Mouse (Mus musculus) G1E (cell line): ENCODE results near the gene Acta2. TPM values are rescaled to one million over a fixed set of nuclear protein-coding genes. Genes with fewer than 3 reads are reported as not detected.

Source experiments
- ATAC-seq: 2 replicates; pipeline ENCODE4 v1.8.0; 2016; ENCODE audit warnings: mild to moderate bottlenecking; ENCODE audit not compliant: insufficient number of reproducible peaks, poor library complexity, low FRiP score, severe bottlenecking; ENCODE audit errors: extremely low read depth
- DNase-seq: peaks from one replicate; pipeline ENCODE4 v3.0.0; 2012; ENCODE audit warnings: low spot score
- H3K27me3 ChIP-seq: 2 replicates; pipeline ENCODE4 v1.6.1; 2012; ENCODE audit warnings: mild to moderate bottlenecking, low read length, inconsistent platforms; ENCODE audit not compliant: insufficient read depth
- H3K36me3 ChIP-seq: replicated peaks from 2 replicates; pipeline ENCODE3; 2012; ENCODE audit warnings: mild to moderate bottlenecking, inconsistent platforms
- H3K4me1 ChIP-seq: 2 replicates; pipeline ENCODE4 v1.6.1; 2012; ENCODE audit warnings: low read depth, low read length, inconsistent platforms, mixed read lengths; ENCODE audit not compliant: insufficient read depth
- H3K4me3 ChIP-seq: 2 replicates; pipeline ENCODE4 v1.5.1; 2012; ENCODE audit warnings: low read depth, mild to moderate bottlenecking, inconsistent platforms, low read length, moderate library complexity, mixed read lengths
- H3K9me3 ChIP-seq: replicated peaks from 2 replicates; pipeline ENCODE4 v1.6.1; 2012; ENCODE audit warnings: inconsistent platforms
- CTCF ChIP-seq: IDR thresholded peaks from 2 replicates; pipeline ENCODE4 v1.5.1; 2012; ENCODE audit warnings: low read depth, low read length, inconsistent platforms, mixed read lengths
- GATA1 ChIP-seq: IDR thresholded peaks from 2 replicates; pipeline ENCODE4 v1.6.1; 2012; ENCODE audit warnings: borderline replicate concordance, low read length, inconsistent platforms, mixed read lengths
- GATA2 ChIP-seq: IDR thresholded peaks from 2 replicates; pipeline ENCODE4 v1.6.1; 2012; ENCODE audit warnings: low read depth, low read length, inconsistent platforms, borderline replicate concordance
- POLR2AphosphoS5 ChIP-seq: IDR thresholded peaks from 2 replicates; pipeline ENCODE4 v1.6.1; 2012; ENCODE audit warnings: low read depth, low read length, inconsistent platforms; ENCODE audit not compliant: insufficient replicate concordance
- TAL1 ChIP-seq: conservative IDR thresholded peaks from 2 replicates; pipeline ENCODE4 v1.6.1; 2012; ENCODE audit warnings: low read depth, low read length, inconsistent platforms, mixed read lengths
- polyA plus RNA-seq: library from polyadenylated mRNA; stranded (reverse); fragments of >175 nt; gene quantifications from 2 replicates; pipeline ENCODE4 v1.2.3, GENCODE M21; 2012
- total RNA-seq, 2 experiments: library from RNA; stranded (forward) in 1 of 2; stranded (reverse) in 1 of 2; fragments of 200-1000 nt in 1 of 2; fragments of >200 nt in 1 of 2; fragmentation: Nextera tagmentation in 1 of 2; gene quantifications; 2 replicates each; pipeline ENCODE4 v1.2.3; 2014 to 2017

The Acta2 gene
- total and polyA plus RNA-seq, 3 experiments: not detected

DNA sequence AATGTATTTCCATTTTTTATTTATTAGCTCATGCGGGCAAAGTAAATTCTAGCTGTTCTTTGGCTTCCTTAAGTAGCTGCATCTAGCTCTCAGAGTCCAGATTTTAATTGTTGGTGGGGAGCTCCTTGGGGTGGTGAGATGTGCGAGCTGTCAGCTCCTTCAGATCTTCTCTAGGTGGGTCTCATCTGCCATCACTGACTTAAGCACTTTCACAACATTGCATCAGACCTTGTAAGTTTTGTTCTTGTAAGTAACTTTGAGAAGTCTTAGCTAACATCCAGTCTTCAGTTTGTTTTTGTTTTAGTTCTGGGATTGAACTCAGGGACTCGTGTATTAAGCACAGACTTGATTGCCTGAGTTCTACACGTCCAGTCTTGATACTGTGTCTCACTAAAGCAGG lies 56.5 kb downstream of the Acta2 start:
- H3K4me1 ChIP-seq: no peaks in the 10 kb centered on the region
- DNase-seq (no peak), ATAC-seq (no peak)
- no peaks in the 10 kb centered on the region for H3K27me3 ChIP-seq
- H3K36me3 ChIP-seq: no peaks in the 10 kb centered on the region
- TF ChIP-seq POLR2AphosphoS5 (no peak), TAL1 (no peak), GATA2 (no peak), CTCF (no peak), GATA1 (no peak)
- H3K9me3 ChIP-seq: no peaks in the 10 kb centered on the region
- H3K4me3 ChIP-seq: no peak overlapping the region

DNA sequence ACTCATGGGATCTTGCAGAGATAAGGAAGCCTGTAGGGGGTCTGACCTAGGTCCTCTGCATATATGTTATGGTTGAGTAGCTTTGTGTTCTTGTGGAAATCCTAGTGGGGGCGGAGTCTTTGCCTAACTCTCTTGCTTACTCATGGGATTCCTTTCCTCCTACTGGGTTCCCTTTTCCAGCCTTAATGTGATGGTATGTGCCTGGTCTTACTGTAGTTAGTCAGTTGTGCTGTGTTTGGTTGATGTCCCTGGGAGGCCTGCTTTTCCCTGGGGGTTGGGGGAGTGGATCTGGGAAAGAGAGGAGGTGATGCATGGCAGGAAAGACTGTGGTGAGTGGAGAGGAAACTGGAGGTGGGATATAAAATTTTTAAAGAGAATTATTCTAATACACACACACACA lies 57.3 kb downstream of the Acta2 start:
- no peaks in the 10 kb centered on the region for H3K27me3 ChIP-seq
- no peaks in the 10 kb centered on the region for H3K4me1 ChIP-seq
- no peak overlapping the region for H3K4me3 ChIP-seq
- TF ChIP-seq GATA2 (no peak), GATA1 (no peak), POLR2AphosphoS5 (no peak), CTCF (no peak), TAL1 (no peak)
- DNase-seq (no peak), ATAC-seq (no peak)
- no peaks in the 10 kb centered on the region for H3K9me3 ChIP-seq
- no peaks in the 10 kb centered on the region for H3K36me3 ChIP-seq

DNA sequence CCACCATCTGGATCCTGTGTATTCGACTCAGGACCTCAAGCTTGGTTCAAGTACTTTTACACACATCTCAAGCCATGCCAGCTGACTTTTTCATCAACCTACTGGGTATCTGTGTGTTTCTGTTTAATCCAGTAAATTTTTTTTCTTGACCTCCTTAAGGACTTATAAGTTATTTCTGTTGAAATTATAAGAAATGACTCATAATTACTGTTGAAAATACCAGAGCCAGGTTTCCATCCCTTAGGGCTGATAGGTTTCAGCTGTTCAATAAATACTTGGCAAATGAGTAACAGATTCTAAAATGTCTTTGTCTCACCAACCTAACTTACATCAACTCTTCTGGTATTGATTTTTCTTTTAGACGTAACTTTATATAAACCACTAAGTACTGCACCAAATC lies 60.4 kb downstream of the Acta2 start:
- Histone ChIP-seq H3K36me3 (no peaks in the 10 kb centered on the region), H3K4me1 (no peaks in the 10 kb centered on the region), H3K9me3 (peaks cover 4% of the 10 kb centered on the region), H3K27me3 (no peaks in the 10 kb centered on the region), H3K4me3 (no peak overlapping the region)
- TF ChIP-seq CTCF: no peak
- no peak for TF ChIP-seq POLR2AphosphoS5
- TF ChIP-seq GATA2: no peak
- TF ChIP-seq GATA1: no peak
- TF ChIP-seq TAL1: no peak
- DNase-seq (no peak), ATAC-seq (no peak)

DNA sequence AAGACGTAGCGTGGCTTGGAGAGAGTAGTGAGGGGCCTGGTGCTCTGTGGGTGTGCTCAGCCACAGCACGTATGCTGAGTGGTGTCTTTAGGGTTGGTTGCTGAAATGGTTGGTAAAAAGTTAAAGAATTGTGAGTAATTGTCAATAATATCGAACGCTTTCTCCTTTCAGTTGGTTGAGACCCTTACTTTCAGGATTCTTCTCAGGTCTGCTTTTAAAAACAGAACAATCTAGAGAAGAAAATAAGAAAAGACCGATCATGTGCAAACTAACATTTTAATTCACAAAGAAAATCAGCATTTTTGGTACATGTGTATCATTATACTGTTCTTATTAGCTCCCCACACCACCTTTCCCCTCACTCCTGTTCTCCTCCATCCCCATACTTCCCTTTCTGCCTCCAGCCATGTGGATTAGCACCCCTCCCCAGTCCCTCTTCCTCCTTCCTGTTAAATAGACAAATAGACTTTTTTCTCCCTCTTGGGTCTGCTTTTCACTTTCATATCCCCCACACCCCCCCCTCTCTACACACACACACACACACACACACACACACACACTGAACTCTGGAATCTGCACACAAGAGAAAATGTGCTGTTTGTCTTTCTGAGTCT lies 61.2 kb downstream of the Acta2 start:
- TF ChIP-seq TAL1: no peak
- no peak for TF ChIP-seq GATA2
- no peak for TF ChIP-seq GATA1
- TF ChIP-seq POLR2AphosphoS5: no peak
- TF ChIP-seq CTCF: no peak
- no peaks in the 10 kb centered on the region for H3K27me3 ChIP-seq
- no peak for ATAC-seq
- no peak overlapping the region for H3K4me3 ChIP-seq
- H3K36me3 ChIP-seq: no peaks in the 10 kb centered on the region
- no peak for DNase-seq
- H3K4me1 ChIP-seq: no peaks in the 10 kb centered on the region
- peaks cover 4% of the 10 kb centered on the region for H3K9me3 ChIP-seq

DNA sequence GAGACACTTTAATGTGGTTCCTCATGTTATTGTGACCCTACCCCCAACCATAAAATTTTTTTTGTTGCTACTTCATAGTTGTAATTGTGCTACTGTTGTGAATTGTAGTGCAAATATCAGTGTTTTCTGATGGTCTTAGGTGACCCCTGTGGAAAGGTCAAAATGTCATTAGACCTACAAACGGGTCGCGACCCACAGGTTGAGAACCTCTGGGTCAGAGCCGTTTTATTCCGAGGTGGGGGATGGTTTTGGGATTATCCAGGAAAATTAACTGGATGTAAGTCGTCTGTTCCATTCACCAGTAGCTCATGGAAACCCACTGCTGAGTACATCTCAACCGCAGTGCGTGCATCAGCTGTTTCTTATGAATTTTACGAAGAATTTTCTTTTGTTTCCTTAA lies 61.7 kb downstream of the Acta2 start:
- no peaks in the 10 kb centered on the region for H3K4me1 ChIP-seq
- ATAC-seq (no peak), DNase-seq (no peak)
- no peak for TF ChIP-seq GATA2
- peaks cover 4% of the 10 kb centered on the region for H3K9me3 ChIP-seq
- no peaks in the 10 kb centered on the region for H3K27me3 ChIP-seq
- no peak overlapping the region for H3K4me3 ChIP-seq
- H3K36me3 ChIP-seq: no peaks in the 10 kb centered on the region

DNA sequence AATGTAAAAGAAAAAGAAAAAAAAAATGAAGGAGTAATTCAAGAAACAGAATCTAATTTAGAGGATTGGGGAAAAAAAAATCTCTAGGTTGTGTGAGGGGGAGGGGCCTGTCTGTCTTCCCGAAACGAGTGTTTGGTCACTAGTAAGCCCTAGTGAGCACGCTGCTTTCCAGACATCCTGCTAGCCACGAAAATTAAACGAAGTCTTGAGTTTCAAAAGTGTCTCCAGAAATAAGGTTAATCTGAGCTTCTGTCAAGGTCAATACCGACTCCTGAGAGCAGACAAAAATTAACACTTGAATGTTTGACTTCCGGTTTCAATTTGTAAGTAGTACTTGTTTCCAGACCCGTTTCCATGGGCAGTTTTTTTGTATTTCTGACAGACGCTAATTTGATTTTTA lies 62.2 kb downstream of the Acta2 start:
- H3K9me3 ChIP-seq: peaks cover 4% of the 10 kb centered on the region
- no peaks in the 10 kb centered on the region for H3K27me3 ChIP-seq
- no peak overlapping the region for H3K4me3 ChIP-seq
- no peaks in the 10 kb centered on the region for H3K36me3 ChIP-seq
- H3K4me1 ChIP-seq: no peaks in the 10 kb centered on the region
- ATAC-seq: no peak
- no peak for DNase-seq
- TF ChIP-seq CTCF (no peak), GATA1 (no peak), POLR2AphosphoS5 (no peak), GATA2 (no peak), TAL1 (no peak)
